In genomic region chr2:10216566-10217247, GRCm38 (mm10) we compare ENCODE assay signal across 8 mouse cellular contexts.
DNase-seq lines count a peak whose midpoint lies in the region; ATAC-seq lines count a peak whose summit lies in the region.

No protein-coding gene starts in this region.

- peak; percentile 32 to 42 for DNase-seq in urinary bladder, postnatal 36 days (ENCODE audit: low spot score in 2 of 2)
- no peak for DNase-seq in urinary bladder, postnatal 25 days (ENCODE audit: low spot score)
- peak; percentile 68 for DNase-seq in embryonic facial prominence, embryonic 14.5 days (ENCODE audit: low spot score)
- peak; percentile 5 for DNase-seq in heart, postnatal 25 days (ENCODE audit: low spot score)
- peak; percentile 38 for DNase-seq in layer of hippocampus, adult 9-11 months
- DNase-seq in spleen, adult 18-20 months: no peak
- no peak for DNase-seq in spleen, postnatal 10 days (ENCODE audit: low spot score in 2 of 2)

- no peaks in the 10 kb centered on the region for H3K9me3 ChIP-seq in embryonic facial prominence, embryonic 14.5 days (ENCODE audit: control insufficient read depth, low read length)
- no peaks in the 10 kb centered on the region for H3K9me3 ChIP-seq in midbrain, embryonic 12.5 days

- intact Hi-C loops in heart, postnatal 25 days (cut with DNase I): no loop called here

- H3K4me1 ChIP-seq in embryonic facial prominence, embryonic 14.5 days (ENCODE audit: control insufficient read depth, insufficient read depth, low read length): 0 out of 2 replicates have a peak, but pooled peaks cover 3% of the 10 kb centered on the region
- H3K4me1 ChIP-seq in midbrain, embryonic 12.5 days: peaks cover 12% of the 10 kb centered on the region; the same call in 1 of the 2 replicates

- peak; percentile 72; the same call in 1 of the 2 replicates for ATAC-seq in embryonic facial prominence, embryonic 14.5 days (ENCODE audit: low read depth)
- ATAC-seq in midbrain, embryonic 12.5 days (ENCODE audit: low FRiP score, low read depth): peak; percentile 75

- H3K36me3 ChIP-seq in embryonic facial prominence, embryonic 14.5 days (ENCODE audit: control insufficient read depth, insufficient read depth, low read length): no peaks in the 10 kb centered on the region
- no peaks in the 10 kb centered on the region for H3K36me3 ChIP-seq in midbrain, embryonic 12.5 days

- H3K27me3 ChIP-seq in embryonic facial prominence, embryonic 14.5 days (replicated peaks; ENCODE audit: control insufficient read depth, insufficient read depth, low read length): no peaks in the 10 kb centered on the region
- peaks cover 3% of the 10 kb centered on the region; the same call in 1 of the 2 replicates for H3K27me3 ChIP-seq in midbrain, embryonic 12.5 days

- no peak overlapping the region for H3K9ac ChIP-seq in embryonic facial prominence, embryonic 14.5 days (ENCODE audit: low read depth, low read length)
- 0 out of 2 replicates have a peak overlapping the region, but pooled peaks have one; percentile 6 for H3K9ac ChIP-seq in midbrain, embryonic 12.5 days (replicated peaks)

- H3K4me3 ChIP-seq in embryonic facial prominence, embryonic 14.5 days (ENCODE audit: low read depth, low read length): no peak overlapping the region
- H3K4me3 ChIP-seq in midbrain, embryonic 12.5 days: no peak overlapping the region

- no peak overlapping the region for H3K4me2 ChIP-seq in embryonic facial prominence, embryonic 14.5 days (ENCODE audit: low read depth, low read length)
- H3K4me2 ChIP-seq in midbrain, embryonic 12.5 days (replicated peaks): 0 out of 2 replicates have a peak overlapping the region, but pooled peaks have one; percentile 5

- 40% methylated on average over 7 of the region's 7 CpGs for WGBS in embryonic facial prominence, embryonic 14.5 days
- 34% methylated on average over 7 of the region's 7 CpGs for WGBS in midbrain, embryonic 12.5 days

- no peak overlapping the region for H3K27ac ChIP-seq in embryonic facial prominence, embryonic 14.5 days (replicated peaks; ENCODE audit: low read depth, low read length)
- H3K27ac ChIP-seq in midbrain, embryonic 12.5 days (replicated peaks): peak overlapping the region; percentile 49

Comparison
In these comparisons a context has a peak if more than half of its experiments do, and no peak if none do; other contexts are left out.
1. DNase-seq: peak in urinary bladder, postnatal 36 days (2 of 2), embryonic facial prominence, embryonic 14.5 days (single experiment), heart, postnatal 25 days (single experiment) and layer of hippocampus, adult 9-11 months (single experiment); none in urinary bladder, postnatal 25 days (single experiment), spleen, adult 18-20 months (0 of 2) and spleen, postnatal 10 days (0 of 2).